Mouse (Mus musculus) liver, adult 2 months (tissue): Measurements from ENCODE around the gene Cir1.

Source experiments
- CTCF ChIP-seq: fragments of 200-500 bp; IDR thresholded peaks from 2 replicates; pipeline ENCODE4 v1.5.1; 2011; ENCODE audit warnings: low read depth, low read length, control low read depth
- POLR2A ChIP-seq: fragments of 200-500 bp; IDR thresholded peaks from 2 replicates; pipeline ENCODE4 v1.6.1; 2011; ENCODE audit warnings: low read length, control low read depth; ENCODE audit not compliant: insufficient read depth; ENCODE audit errors: extremely low read depth

DNA sequence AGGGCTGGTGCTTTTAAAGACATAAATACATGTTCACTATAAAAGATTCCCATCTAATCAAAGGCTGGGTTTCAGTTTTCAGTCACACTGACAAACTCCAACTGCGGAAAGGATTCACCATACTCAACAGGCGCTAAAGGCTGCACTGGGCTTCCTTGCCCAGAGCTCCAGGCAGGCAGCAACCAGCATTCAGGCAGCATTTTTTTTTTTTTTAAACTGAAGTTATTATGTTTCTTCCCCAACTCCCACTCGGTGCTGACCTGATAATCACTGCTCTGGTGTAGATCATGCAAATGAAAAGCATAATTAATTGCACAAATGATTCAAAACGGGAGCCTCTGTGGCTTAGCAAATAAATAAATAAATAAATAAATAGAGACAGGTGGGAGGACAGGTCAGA, 44.7 kb downstream of the Cir1 start:
- TF ChIP-seq CTCF (no peak), POLR2A (no peak)
